Mouse (Mus musculus): Measurements from ENCODE around the gene Ube2a. TPM values are rescaled to one million over a fixed set of nuclear protein-coding genes. Genes with fewer than 3 reads are reported as not detected.

The Ube2a gene
- polyA plus RNA-seq, 1 experiment from 2014 or later: 129 TPM

GRCm38 (mm10) chrX:36906539-36906938 lies 32.8 kb downstream of the Ube2a start:
- Histone ChIP-seq H3K4me3 (no peak overlapping the region), H3K27me3 (no peaks in the 10 kb centered on the region), H3K9ac (no peak overlapping the region), H3K4me2 (no peak overlapping the region), H3K36me3 (no peaks in the 10 kb centered on the region), H3K9me3 (no peaks in the 10 kb centered on the region), H3K4me1 (replicated peaks) (no peaks in the 10 kb centered on the region), H3K27ac (replicated peaks) (no peak overlapping the region)
- 42% methylated on average over 5 of the region's 5 CpGs for WGBS
- ATAC-seq (ENCODE audit: low read depth): no peak

GRCm38 (mm10) chrX:36911343-36911742 lies 37.6 kb downstream of the Ube2a start:
- Histone ChIP-seq H3K36me3 (0 out of 2 replicates have a peak, but pooled peaks cover 4% of the 10 kb centered on the region), H3K27ac (replicated peaks) (no peak overlapping the region), H3K27me3 (no peaks in the 10 kb centered on the region), H3K9ac (no peak overlapping the region), H3K4me2 (no peak overlapping the region), H3K9me3 (no peaks in the 10 kb centered on the region), H3K4me1 (replicated peaks) (no peaks in the 10 kb centered on the region), H3K4me3 (no peak overlapping the region)
- ATAC-seq (ENCODE audit: low read depth): no peak
- WGBS: 49% methylated on average over 12 of the region's 12 CpGs

GRCm38 (mm10) chrX:36917749-36918148 lies 44.0 kb downstream of the Ube2a start:
- 76% methylated on average over 1 of the region's 1 CpGs for WGBS
- Histone ChIP-seq H3K4me3 (no peak overlapping the region), H3K9ac (no peak overlapping the region), H3K4me2 (no peak overlapping the region), H3K4me1 (replicated peaks) (no peaks in the 10 kb centered on the region), H3K9me3 (no peaks in the 10 kb centered on the region), H3K27ac (replicated peaks) (no peak overlapping the region), H3K27me3 (no peaks in the 10 kb centered on the region), H3K36me3 (peaks cover 16% of the 10 kb centered on the region; the same call in 1 of the 2 replicates)
- ATAC-seq (ENCODE audit: low read depth): no peak

GRCm38 (mm10) chrX:36921346-36921745 lies 47.6 kb downstream of the Ube2a start:
- Histone ChIP-seq H3K4me3 (no peak overlapping the region), H3K4me2 (no peak overlapping the region), H3K9ac (no peak overlapping the region), H3K27me3 (no peaks in the 10 kb centered on the region), H3K27ac (replicated peaks) (no peak overlapping the region), H3K4me1 (replicated peaks) (no peaks in the 10 kb centered on the region), H3K36me3 (peaks cover 11% of the 10 kb centered on the region; the same call in 1 of the 2 replicates), H3K9me3 (no peaks in the 10 kb centered on the region)
- ATAC-seq (ENCODE audit: low read depth): no peak
- 84% methylated on average over 4 of the region's 4 CpGs for WGBS

GRCm38 (mm10) chrX:36928791-36929190 lies 55.1 kb downstream of the Ube2a start:
- ATAC-seq (ENCODE audit: low read depth): no peak

GRCm38 (mm10) chrX:36929694-36930093 lies 56.0 kb downstream of the Ube2a start:
- Histone ChIP-seq H3K9ac (no peak overlapping the region), H3K4me1 (replicated peaks) (no peaks in the 10 kb centered on the region), H3K4me3 (no peak overlapping the region), H3K9me3 (no peaks in the 10 kb centered on the region), H3K27me3 (no peaks in the 10 kb centered on the region), H3K36me3 (0 out of 2 replicates have a peak, but pooled peaks cover 7% of the 10 kb centered on the region), H3K4me2 (no peak overlapping the region), H3K27ac (replicated peaks) (0 out of 2 replicates have a peak overlapping the region, but pooled peaks have one; percentile 54)
- peak; percentile 36; the same call in 1 of the 2 replicates for ATAC-seq (ENCODE audit: low read depth)
- 61% methylated on average over 4 of the region's 4 CpGs for WGBS

More at GRCm38 (mm10) chrX:36928791-36929190, 55.1 kb downstream of the Ube2a start:
- 0 out of 2 replicates have a peak, but pooled peaks cover 7% of the 10 kb centered on the region for H3K36me3 ChIP-seq
- no peaks in the 10 kb centered on the region for H3K9me3 ChIP-seq
- H3K4me2 ChIP-seq: no peak overlapping the region
- WGBS: 83% methylated on average over 4 of the region's 4 CpGs
- H3K4me1 ChIP-seq (replicated peaks): no peaks in the 10 kb centered on the region
- no peak overlapping the region for H3K9ac ChIP-seq
- no peak overlapping the region for H3K27ac ChIP-seq (replicated peaks)
- no peak overlapping the region for H3K4me3 ChIP-seq
- no peaks in the 10 kb centered on the region for H3K27me3 ChIP-seq

- Histone ChIP-seq H3K4me1 (replicated peaks) (no peaks in the 10 kb centered on the region), H3K27ac (replicated peaks) (no peak overlapping the region), H3K4me2 (no peak overlapping the region), H3K27me3 (no peaks in the 10 kb centered on the region), H3K4me3 (no peak overlapping the region), H3K9me3 (no peaks in the 10 kb centered on the region), H3K9ac (no peak overlapping the region), H3K36me3 (0 out of 2 replicates have a peak, but pooled peaks cover 7% of the 10 kb centered on the region)
- 48% methylated on average over 1 of the region's 1 CpGs for WGBS
- ATAC-seq (ENCODE audit: low read depth): no peak
Observed at GRCm38 (mm10) chrX:36930574-36930973, 56.9 kb downstream of the Ube2a start.

Other genes starting within 250 kb of the Ube2a start
- gene Akap17b, start 228.5 kb upstream of the Ube2a start, polyA plus RNA-seq (2015; fragmentation: Nextera tagmentation; extraction: Ambion mirVana): 4.7 and 5.2 TPM in 2 replicates
- gene Slc25a43, start 130.2 kb upstream of the Ube2a start, polyA plus RNA-seq (2015; fragmentation: Nextera tagmentation; extraction: Ambion mirVana): 0.70 and 0.85 TPM in 2 replicates
- gene Slc25a5, start 78.2 kb upstream of the Ube2a start, polyA plus RNA-seq (2015; fragmentation: Nextera tagmentation; extraction: Ambion mirVana): 565 and 581 TPM in 2 replicates
- gene C330007P06Rik, start 211 bp downstream of the Ube2a start, polyA plus RNA-seq (2015; fragmentation: Nextera tagmentation; extraction: Ambion mirVana): 23.9 and 29.0 TPM in 2 replicates
- 13.6 and 15.5 TPM in 2 replicates for gene Nkrf, start 29.0 kb downstream of the Ube2a start, polyA plus RNA-seq (2015; fragmentation: Nextera tagmentation; extraction: Ambion mirVana)
- 77.9 and 85.3 TPM in 2 replicates for gene Sept6, start 117.9 kb downstream of the Ube2a start, polyA plus RNA-seq (2015; fragmentation: Nextera tagmentation; extraction: Ambion mirVana)
- 0.15 TPM in 1 of 2 replicates, not detected in the other for gene Sowahd, start 174.9 kb downstream of the Ube2a start, polyA plus RNA-seq (2015; fragmentation: Nextera tagmentation; extraction: Ambion mirVana)
- gene Rpl39, start 211.5 kb downstream of the Ube2a start, polyA plus RNA-seq (2015; fragmentation: Nextera tagmentation; extraction: Ambion mirVana): 319 and 363 TPM in 2 replicates
- gene Upf3b, start 236.4 kb downstream of the Ube2a start, polyA plus RNA-seq (2015; fragmentation: Nextera tagmentation; extraction: Ambion mirVana): 28.8 and 33.6 TPM in 2 replicates

Data from neural tube, embryonic 13.5 days (tissue).